Mouse (Mus musculus) MEL (cell line): Measurements from ENCODE around the gene Fam122c. TPM values are rescaled to one million over a fixed set of nuclear protein-coding genes. Genes with fewer than 3 reads are reported as not detected.

Experiments
- DNase-seq: peaks from one replicate; pipeline ENCODE4 v3.0.0; 2011; ENCODE audit warnings: low read depth, low spot score
- H3K27ac ChIP-seq: 2 replicates; pipeline ENCODE4 v1.5.1; 2012; ENCODE audit warnings: low read depth, mild to moderate bottlenecking, control low read depth, low read length, moderate library complexity; ENCODE audit not compliant: control insufficient read depth
- H3K27me3 ChIP-seq, 2 experiments: fragments of 150-350 bp in 1 of 2; sonication (generic) in 1 of 2; 2 replicates each; pipeline ENCODE4 v1.6.1; 2012; ENCODE audit warnings: low read length in 2 of 2, mild to moderate bottlenecking in 2 of 2, improper control_type of control experiment in 1 of 2, moderate library complexity in 1 of 2; ENCODE audit not compliant: insufficient read depth in 2 of 2, control insufficient read depth in 1 of 2
- H3K36me3 ChIP-seq, 2 experiments: 2 replicates each; pipeline ENCODE4 v1.6.1; 2012 to 2014; ENCODE audit warnings: low read length in 2 of 2, improper control_type of control experiment in 1 of 2, inconsistent platforms in 1 of 2, mild to moderate bottlenecking in 1 of 2; ENCODE audit not compliant: insufficient read depth in 2 of 2, control insufficient read depth in 1 of 2
- H3K4me1 ChIP-seq, 2 experiments: fragments of 150-350 bp in 1 of 2; sonication (generic) in 1 of 2; 2 replicates each; pipeline ENCODE4 v1.6.1; 2012; ENCODE audit warnings: low read length in 2 of 2, improper control_type of control experiment in 1 of 2, mild to moderate bottlenecking in 1 of 2; ENCODE audit not compliant: insufficient read depth in 2 of 2, control insufficient read depth in 1 of 2
- H3K4me3 ChIP-seq, 2 experiments: fragments of 150-350 bp in 1 of 2; sonication (generic) in 1 of 2; 2 replicates each; pipeline ENCODE4 v1.5.1; 2012; ENCODE audit warnings: low read depth in 2 of 2, low read length in 2 of 2, mild to moderate bottlenecking in 2 of 2, moderate library complexity in 2 of 2, control low read depth in 1 of 2, improper control_type of control experiment in 1 of 2; ENCODE audit not compliant: control insufficient read depth in 1 of 2, insufficient read depth in 1 of 2
- H3K79me2 ChIP-seq: 2 replicates; pipeline ENCODE4 v1.6.1; 2012; ENCODE audit warnings: mild to moderate bottlenecking, low read length, moderate library complexity; ENCODE audit not compliant: control insufficient read depth, poor library complexity, insufficient read depth
- H3K9ac ChIP-seq: 2 replicates; pipeline ENCODE4 v1.6.1; 2012; ENCODE audit warnings: low read depth, mild to moderate bottlenecking, control low read depth, low read length, moderate library complexity; ENCODE audit not compliant: control insufficient read depth, poor library complexity, severe bottlenecking
- H3K9me3 ChIP-seq: fragments of 150-350 bp; sonication (generic); replicated peaks from 2 replicates; pipeline ENCODE4 v1.6.1; 2012; ENCODE audit warnings: mild to moderate bottlenecking, low read length, improper control_type of control experiment, moderate library complexity; ENCODE audit not compliant: insufficient read depth
- CHD1 ChIP-seq: IDR thresholded peaks from 2 replicates; pipeline ENCODE4 v1.6.1; 2012; ENCODE audit warnings: low read depth, mild to moderate bottlenecking, inconsistent platforms, low read length, improper control_type of control experiment
- CTCF ChIP-seq, 3 experiments: IDR thresholded peaks in 2 of 3; conservative IDR thresholded peaks in 1 of 3; 2 replicates each; pipeline ENCODE4 v1.5.1; 2011 to 2012; ENCODE audit warnings: low read length in 3 of 3, low read depth in 2 of 3, mild to moderate bottlenecking in 2 of 3, improper control_type of control experiment in 1 of 3, inconsistent platforms in 1 of 3, mixed read lengths in 1 of 3, moderate library complexity in 1 of 3; ENCODE audit not compliant: control insufficient read depth in 1 of 3, insufficient read depth in 1 of 3, poor library complexity in 1 of 3, severe bottlenecking in 1 of 3
- ELF1 ChIP-seq: IDR thresholded peaks from 2 replicates; pipeline ENCODE4 v1.6.1; 2014; ENCODE audit warnings: low read depth, mild to moderate bottlenecking, inconsistent platforms, low read length, improper control_type of control experiment, moderate library complexity
- ETS1 ChIP-seq: IDR thresholded peaks from 2 replicates; pipeline ENCODE4 v1.6.1; 2012; ENCODE audit warnings: low read depth, mild to moderate bottlenecking, inconsistent platforms, low read length, improper control_type of control experiment, moderate library complexity
- POLR2A ChIP-seq, 2 experiments: IDR thresholded peaks; 2 replicates each; pipeline ENCODE4 v1.6.1; 2011 to 2012; ENCODE audit warnings: low read length in 2 of 2, mild to moderate bottlenecking in 2 of 2, control low read depth in 1 of 2, improper control_type of control experiment in 1 of 2, low read depth in 1 of 2, moderate library complexity in 1 of 2; ENCODE audit not compliant: control insufficient read depth in 1 of 2, insufficient read depth in 1 of 2, poor library complexity in 1 of 2
- POLR2AphosphoS5 ChIP-seq: IDR thresholded peaks from 2 replicates; pipeline ENCODE4 v1.6.1; 2012; ENCODE audit warnings: low read depth, borderline replicate concordance, mild to moderate bottlenecking, inconsistent platforms, low read length, moderate library complexity, mixed read lengths
- RAD21 ChIP-seq: IDR thresholded peaks from 2 replicates; pipeline ENCODE4 v1.6.1; 2011; ENCODE audit warnings: mild to moderate bottlenecking, low read depth, low read length, improper control_type of control experiment
- RCOR1 ChIP-seq: IDR thresholded peaks from 2 replicates; pipeline ENCODE4 v1.6.1; 2012; ENCODE audit warnings: low read depth, mild to moderate bottlenecking, inconsistent platforms, low read length, improper control_type of control experiment
- SMC3 ChIP-seq: IDR thresholded peaks from 2 replicates; pipeline ENCODE4 v1.6.1; 2011; ENCODE audit warnings: low read depth, low read length, improper control_type of control experiment
- ZMIZ1 ChIP-seq: IDR thresholded peaks from 2 replicates; pipeline ENCODE4 v1.6.1; 2012; ENCODE audit warnings: low read depth, mild to moderate bottlenecking, inconsistent platforms, low read length, improper control_type of control experiment, moderate library complexity
- polyA plus RNA-seq, 2 experiments: library from polyadenylated mRNA; stranded (reverse) in 1 of 2; unstranded in 1 of 2; fragments of >175 nt in 1 of 2; fragments of >200 nt in 1 of 2; gene quantifications; 2 replicates each; pipeline versions ENCODE4 v1.2.1 to v1.2.4; 2012; ENCODE audit warnings: low replicate concordance in 2 of 2, low read depth in 1 of 2; ENCODE audit not compliant: insufficient read length in 2 of 2, insufficient read depth in 1 of 2, missing spikeins in 1 of 2
- total RNA-seq: library from RNA; depleted of rRNA; stranded (reverse); fragments of 300-350 nt; gene quantifications from 2 replicates; pipeline ENCODE4 v1.2.3, GENCODE M21; 2012

Fam122c gene
- total and polyA plus RNA-seq, 3 experiments: not detected

- TF ChIP-seq POLR2AphosphoS5: no peak
- TF ChIP-seq CHD1: no peak
- peak; percentile 37 to 43 (median 41); a peak in 5 of 6 replicates for TF ChIP-seq CTCF (IDR thresholded peaks at IDR 0.05 in 2 of 3, conservative IDR thresholded peaks at IDR 0.05 in 1 of 3; ENCODE audit: control insufficient read depth in 1 of 3, insufficient read depth in 1 of 3, low read depth in 2 of 3, low read length in 3 of 3, poor library complexity in 1 of 3, severe bottlenecking in 1 of 3)
- peak; percentile 17; the same call in 1 of the 2 replicates for TF ChIP-seq SMC3
- TF ChIP-seq ZMIZ1: no peak
- TF ChIP-seq ETS1: no peak
- no peak for TF ChIP-seq RCOR1
- TF ChIP-seq, all 39 proteins: peak for 2
- Histone ChIP-seq H3K9me3 (no peaks in the 10 kb centered on the region), H3K27ac (no peak overlapping the region), H3K27me3 (no peaks in the 10 kb centered on the region), H3K9ac (no peak overlapping the region), H3K4me3 (no peak overlapping the region), H3K79me2 (no peaks in the 10 kb centered on the region), H3K36me3 (no peaks in the 10 kb centered on the region), H3K4me1 (no peaks in the 10 kb centered on the region)
- peak; percentile 29 for DNase-seq
Measured at GRCm38 (mm10) chrX:53237971-53238370, 35.3 kb upstream of the Fam122c start.

GRCm38 (mm10) chrX:53240011-53240410, 33.2 kb upstream of the Fam122c start, which contains the start of gene Plac1:
Gene Plac1 (minus strand): TSS chrX:53240111.
- TF ChIP-seq RAD21 (peak; percentile 14), ELF1 (no peak)
- Histone ChIP-seq H3K4me3 (no peak within 1 kb of the TSS), H3K27ac (no peak within 1 kb of the TSS), H3K9ac (no peak within 1 kb of the TSS), H3K79me2 (no peaks in the 10 kb centered on the region), H3K27me3 (no peaks in the 10 kb centered on the region), H3K9me3 (no peaks in the 10 kb centered on the region), H3K36me3 (no peaks in the 10 kb centered on the region), H3K4me1 (no peaks in the 10 kb centered on the region)
- peak; percentile 4 for DNase-seq

- TF ChIP-seq RAD21 (peak; percentile 46), CTCF (IDR thresholded peaks at IDR 0.05 in 2 of 3, conservative IDR thresholded peaks at IDR 0.05 in 1 of 3; ENCODE audit: control insufficient read depth in 1 of 3, insufficient read depth in 1 of 3, low read depth in 2 of 3, low read length in 3 of 3, poor library complexity in 1 of 3, severe bottlenecking in 1 of 3) (peak in 2 of 3 experiments; percentile 17 to 49; a peak in 3 of 6 replicates), SMC3 (peak; percentile 56), POLR2A (IDR thresholded peaks at IDR 0.05; ENCODE audit: control insufficient read depth in 1 of 2, insufficient read depth in 1 of 2, low read depth in 1 of 2, low read length in 2 of 2, poor library complexity in 1 of 2) (no peak)
- Histone ChIP-seq H3K4me3 (no peak overlapping the region), H3K36me3 (no peaks in the 10 kb centered on the region), H3K27ac (no peak overlapping the region), H3K9ac (no peak overlapping the region), H3K27me3 (no peaks in the 10 kb centered on the region), H3K9me3 (no peaks in the 10 kb centered on the region), H3K4me1 (no peaks in the 10 kb centered on the region), H3K79me2 (no peaks in the 10 kb centered on the region)
- peak; percentile 25 for DNase-seq
Measured at GRCm38 (mm10) chrX:53255195-53255594, 18.0 kb upstream of the Fam122c start.
